Mouse (Mus musculus) lung, adult 2 months (tissue): ENCODE results near the gene Cyb5r2.

Experiments used
- CTCF ChIP-seq: fragments of 200-500 bp; IDR thresholded peaks from 2 replicates; pipeline ENCODE4 v1.5.1; 2011; ENCODE audit warnings: mild to moderate bottlenecking, low read length, control low read depth; ENCODE audit not compliant: insufficient read depth
- POLR2A ChIP-seq: fragments of 200-500 bp; IDR thresholded peaks from 2 replicates; pipeline ENCODE4 v1.6.1; 2011; ENCODE audit warnings: low read depth, mild to moderate bottlenecking, control low read depth, low read length, borderline replicate concordance; ENCODE audit errors: extremely low read depth

DNA sequence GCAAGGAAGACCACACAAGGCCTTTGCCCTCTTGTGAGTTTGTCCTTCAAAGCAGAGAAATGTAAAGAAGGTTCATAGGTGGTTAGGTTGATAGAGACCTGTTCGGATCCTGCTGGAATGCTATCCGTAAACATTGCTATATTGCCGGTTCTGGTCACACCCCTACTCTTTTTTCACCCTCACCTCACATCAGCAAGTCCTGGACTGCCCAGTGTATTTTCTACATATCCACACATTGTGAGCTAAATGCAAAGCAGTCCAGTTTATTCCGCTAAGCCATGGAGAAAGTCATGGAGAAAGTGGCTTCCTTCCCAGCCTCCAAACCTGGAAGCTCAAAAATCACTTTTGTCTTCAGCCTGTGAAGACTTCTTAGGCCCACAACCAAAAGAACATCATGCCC lies 8.1 kb downstream of the Cyb5r2 start:
- TF ChIP-seq POLR2A (no peak), CTCF (no peak)
